Mouse (Mus musculus) hindbrain, embryonic 12.5 days (tissue): Measurements from ENCODE around the gene Lin54. TPM values are rescaled to one million over a fixed set of nuclear protein-coding genes. Genes with fewer than 3 reads are reported as not detected.

Experiments
- ATAC-seq: fragments of 200-750 bp; cut with Nextera tagmentation; 2 replicates; pipeline ENCODE4 v1.8.0; 2017; ENCODE audit warnings: moderate TSS enrichment; ENCODE audit not compliant: low FRiP score
- H3K27ac ChIP-seq: fragments of 300-500 bp; sonication (generic); 2 replicates; pipeline ENCODE4 v1.5.1; 2016; ENCODE audit warnings: mild to moderate bottlenecking
- H3K27me3 ChIP-seq: fragments of 300-500 bp; sonication (generic); 2 replicates; pipeline ENCODE4 v1.6.1; 2016; ENCODE audit warnings: mild to moderate bottlenecking
- H3K36me3 ChIP-seq: fragments of 300-500 bp; sonication (generic); 2 replicates; pipeline ENCODE4 v1.6.1; 2016; ENCODE audit warnings: mild to moderate bottlenecking
- H3K4me1 ChIP-seq: fragments of 300-500 bp; sonication (generic); 2 replicates; pipeline ENCODE4 v1.6.1; 2016
- H3K4me2 ChIP-seq: fragments of 300-500 bp; sonication (generic); replicated peaks from 2 replicates; pipeline ENCODE4 v1.6.1; 2016; ENCODE audit warnings: mild to moderate bottlenecking
- H3K4me3 ChIP-seq: fragments of 300-500 bp; sonication (generic); 2 replicates; pipeline ENCODE4 v1.5.1; 2016; ENCODE audit warnings: mild to moderate bottlenecking
- H3K9ac ChIP-seq: fragments of 300-500 bp; sonication (generic); 2 replicates; pipeline ENCODE4 v1.6.1; 2016; ENCODE audit warnings: mild to moderate bottlenecking, moderate library complexity
- H3K9me3 ChIP-seq: fragments of 300-500 bp; sonication (generic); replicated peaks from 2 replicates; pipeline ENCODE4 v1.6.1; 2016; ENCODE audit warnings: mild to moderate bottlenecking
- WGBS: fragments of 180-500 bp; shearing (Covaris S2); methylation state at CpG from one replicate; pipeline ENCODE4 v1.1.7; 2016; 5-methylcytosine and 5-hydroxymethylcytosine counted together
- microRNA-seq: library from miRNA; unstranded; fragments of <30 nt; microRNA quantifications from one replicate; pipeline ENCODE4, GENCODE M21; 2017
- polyA plus RNA-seq: library from polyadenylated mRNA; unstranded; fragments of >200 nt; fragmentation: Nextera tagmentation; extraction: Ambion mirVana; gene quantifications from 2 replicates; pipeline ENCODE4 v1.2.1, GENCODE M21; 2016

The Lin54 gene
- polyA plus RNA-seq, 1 experiment from 2014 or later, result 14.4 TPM

DNA sequence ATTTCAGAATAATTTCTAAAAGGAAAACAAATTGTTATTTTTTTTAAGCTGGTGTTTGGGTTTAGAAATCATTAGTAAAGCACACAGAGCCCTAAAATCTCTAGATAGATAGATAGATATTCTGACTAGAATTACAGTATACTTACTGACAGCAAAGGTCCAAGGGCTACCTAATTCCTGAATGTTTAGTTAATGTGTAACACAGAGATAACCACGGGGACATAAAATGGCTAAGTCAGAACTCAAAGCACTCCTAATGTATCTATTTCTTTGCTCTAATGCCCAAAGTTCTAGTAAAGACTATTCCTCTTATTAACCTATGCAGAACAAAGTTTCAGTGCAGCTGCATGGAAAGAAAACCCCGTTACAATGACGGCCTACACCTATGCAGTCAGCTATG lies 87.6 kb downstream of the Lin54 start:
- Histone ChIP-seq H3K9ac (no peak overlapping the region), H3K4me2 (no peak overlapping the region), H3K4me3 (no peak overlapping the region), H3K27me3 (no peaks in the 10 kb centered on the region), H3K4me1 (peaks cover 16% of the 10 kb centered on the region), H3K9me3 (no peaks in the 10 kb centered on the region), H3K36me3 (peaks cover 7% of the 10 kb centered on the region; the same call in 1 of the 2 replicates), H3K27ac (no peak overlapping the region)
- 90% methylated on average over 3 of the region's 3 CpGs for WGBS
- no peak for ATAC-seq

DNA sequence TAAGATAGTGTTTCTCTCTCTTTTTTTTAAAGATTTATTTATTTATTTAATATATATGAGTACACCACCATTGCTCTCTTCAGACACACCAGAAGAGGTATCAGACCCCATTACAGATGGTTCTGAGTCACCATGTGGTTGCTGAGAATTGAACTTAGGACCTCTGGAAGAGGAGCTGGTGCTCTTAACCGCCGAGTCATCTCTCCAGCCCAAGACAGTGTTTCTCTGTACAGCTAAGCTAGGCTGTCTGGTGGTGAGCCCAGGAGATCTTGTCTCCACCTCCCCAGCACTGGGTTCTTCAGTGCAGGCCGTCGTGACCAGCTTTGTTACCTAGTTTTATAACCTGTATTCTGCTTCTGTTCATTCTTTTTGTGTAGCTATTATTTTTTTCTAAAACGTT lies 90.2 kb downstream of the Lin54 start:
- Histone ChIP-seq H3K4me1 (peaks cover 8% of the 10 kb centered on the region), H3K27me3 (no peaks in the 10 kb centered on the region), H3K9ac (no peak overlapping the region), H3K4me2 (no peak overlapping the region), H3K9me3 (no peaks in the 10 kb centered on the region), H3K36me3 (peaks cover 16% of the 10 kb centered on the region), H3K4me3 (no peak overlapping the region), H3K27ac (no peak overlapping the region)
- 93% methylated on average over 5 of the region's 5 CpGs for WGBS
- ATAC-seq, result no peak

DNA sequence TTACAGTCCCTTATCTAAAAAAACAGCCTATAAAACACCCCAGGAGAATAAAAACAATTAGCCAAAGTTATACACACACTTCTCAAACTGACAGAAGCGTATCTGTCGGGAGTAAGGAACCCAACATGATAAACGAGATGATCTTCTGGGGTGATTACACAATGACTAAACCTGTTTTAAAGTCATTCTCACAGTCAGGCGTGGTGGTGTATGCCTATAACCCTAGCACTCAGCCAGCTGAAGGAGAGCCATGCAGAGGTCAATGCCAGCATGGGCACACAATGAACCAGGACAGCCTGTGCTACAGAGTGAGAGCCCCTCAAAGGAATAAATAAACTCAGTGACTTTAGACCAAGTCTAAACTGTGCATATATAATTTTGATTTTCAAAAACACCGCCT lies 92.0 kb downstream of the Lin54 start:
- 85% methylated on average over 5 of the region's 5 CpGs for WGBS

DNA sequence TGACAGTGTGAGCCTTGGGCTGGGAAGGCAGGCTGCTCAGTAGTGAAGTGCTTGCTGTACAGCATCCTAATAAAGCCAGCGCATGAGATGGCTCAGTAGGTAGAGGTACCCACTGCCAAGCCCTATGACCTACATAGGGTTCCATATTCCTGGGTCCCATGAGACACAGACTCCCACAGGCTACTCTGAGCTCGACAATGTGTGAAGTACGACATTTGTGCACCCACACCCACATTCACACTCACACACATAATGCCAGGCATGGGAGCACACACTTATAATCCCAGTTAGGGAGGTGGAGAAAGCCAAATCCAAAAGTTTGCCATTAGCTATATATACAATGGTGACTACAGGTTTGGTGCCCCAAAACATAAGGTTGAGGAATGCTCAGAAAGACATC lies 103.7 kb downstream of the Lin54 start:
- 92% methylated on average over 3 of the region's 3 CpGs for WGBS
- H3K9me3 ChIP-seq, result no peaks in the 10 kb centered on the region
- H3K9ac ChIP-seq, result no peak overlapping the region
- no peaks in the 10 kb centered on the region for H3K27me3 ChIP-seq
- H3K4me3 ChIP-seq, result no peak overlapping the region
- peaks cover 82% of the 10 kb centered on the region for H3K36me3 ChIP-seq
- H3K4me2 ChIP-seq, result no peak overlapping the region
- ATAC-seq, result no peak
- H3K27ac ChIP-seq, result no peak overlapping the region
- no peaks in the 10 kb centered on the region for H3K4me1 ChIP-seq

More for the DNA sequence above, 92.0 kb downstream of the Lin54 start:
- Histone ChIP-seq H3K4me2 (no peak overlapping the region), H3K27ac (no peak overlapping the region), H3K27me3 (no peaks in the 10 kb centered on the region), H3K4me1 (no peaks in the 10 kb centered on the region), H3K9ac (no peak overlapping the region), H3K36me3 (peaks cover 29% of the 10 kb centered on the region), H3K4me3 (no peak overlapping the region), H3K9me3 (no peaks in the 10 kb centered on the region)
- no peak for ATAC-seq

DNA sequence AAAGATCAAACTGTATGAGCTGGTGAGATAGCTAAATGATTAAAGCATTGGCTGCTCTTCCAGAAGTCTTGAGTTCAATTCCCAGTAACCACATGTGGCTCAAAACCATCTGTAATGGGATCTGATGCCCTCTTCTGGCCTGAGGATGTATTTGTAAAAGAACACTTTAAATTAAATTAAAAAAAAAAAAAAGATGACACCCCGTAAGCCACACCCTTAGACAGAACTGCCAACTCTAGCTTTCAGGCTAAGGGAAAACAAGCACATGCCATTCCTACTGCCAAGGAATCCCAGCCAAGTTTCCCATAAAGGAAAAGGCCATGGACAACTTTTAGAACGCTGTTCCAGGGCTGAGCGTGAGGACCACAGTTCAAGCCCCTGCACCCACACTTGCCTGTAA lies 106.8 kb downstream of the Lin54 start:
- Histone ChIP-seq H3K4me2 (no peak overlapping the region), H3K4me3 (no peak overlapping the region), H3K9me3 (no peaks in the 10 kb centered on the region), H3K4me1 (no peaks in the 10 kb centered on the region), H3K36me3 (peaks cover 89% of the 10 kb centered on the region), H3K27ac (no peak overlapping the region), H3K27me3 (no peaks in the 10 kb centered on the region), H3K9ac (no peak overlapping the region)
- ATAC-seq, result no peak
- 94% methylated on average over 3 of the region's 3 CpGs for WGBS

DNA sequence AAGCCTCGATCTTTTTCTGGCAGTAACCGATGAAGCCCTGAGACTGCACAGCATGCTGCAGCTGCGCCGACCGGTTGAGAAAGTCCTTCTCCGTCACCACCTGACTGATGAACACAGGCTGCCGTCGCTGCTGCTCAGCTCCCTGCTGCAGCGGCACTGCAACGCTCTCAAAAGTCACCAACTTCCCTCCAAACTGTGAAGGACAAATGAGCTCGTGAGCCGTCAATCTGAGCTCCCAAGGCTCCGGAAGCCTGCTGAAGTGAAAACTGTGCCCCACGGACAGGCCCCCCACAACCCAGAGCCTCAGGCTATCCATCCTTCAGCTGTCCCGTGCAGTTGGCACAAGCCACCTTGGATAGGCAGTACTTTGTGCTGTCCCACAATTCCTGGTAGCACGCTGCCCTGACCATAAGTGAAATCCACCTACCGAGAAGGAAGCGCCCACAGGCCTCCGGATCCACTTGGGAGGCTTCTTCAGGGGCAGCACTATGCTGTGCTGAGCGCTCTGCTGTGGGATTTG lies 107.9 kb downstream of the Lin54 start:
- Histone ChIP-seq H3K4me2 (no peak overlapping the region), H3K36me3 (peaks cover 86% of the 10 kb centered on the region), H3K9me3 (no peaks in the 10 kb centered on the region), H3K27ac (no peak overlapping the region), H3K27me3 (no peaks in the 10 kb centered on the region), H3K4me3 (no peak overlapping the region), H3K4me1 (no peaks in the 10 kb centered on the region), H3K9ac (no peak overlapping the region)
- 92% methylated on average over 20 of the region's 20 CpGs for WGBS
- no peak for ATAC-seq

Small RNA genes within 50 kb of the gene (microRNA-seq; reads per million reads assigned to microRNA genes)
- gene Gm23222, result not detected

Other genes starting within 250 kb of the Lin54 start
- 128 and 141 TPM in 2 replicates for gene Sec31a, start 84.4 kb downstream of the Lin54 start, polyA plus RNA-seq
- gene Cops4, start 17.7 kb upstream of the Lin54 start, polyA plus RNA-seq, result 185 and 195 TPM in 2 replicates
- 1.8 and 3.0 TPM in 2 replicates for gene Plac8, start 71.6 kb upstream of the Lin54 start, polyA plus RNA-seq
- gene Coq2, start 174.5 kb upstream of the Lin54 start, polyA plus RNA-seq, result 44.6 and 46.8 TPM in 2 replicates
- 1.6 and 2.6 TPM in 2 replicates for gene Hpse, start 219.1 kb upstream of the Lin54 start, polyA plus RNA-seq